Mouse (Mus musculus): ENCODE measurements around the gene Idi2.

Idi2 gene

GRCm38 (mm10) chr13:8952563-8952962 is at the start of gene Idi2:
Gene Idi2 (plus strand): TSS chr13:8952863.

GRCm38 (mm10) chr13:8905986-8906385 is 46.7 kb upstream of the Idi2 start:
- WGBS = 95% methylated on average over 2 of the region's 2 CpGs

- 90% methylated on average over 8 of the region's 8 CpGs for WGBS
Observed at GRCm38 (mm10) chr13:8913890-8914289, 38.8 kb upstream of the Idi2 start.

GRCm38 (mm10) chr13:8933499-8933898 is 19.2 kb upstream of the Idi2 start:
- 77% methylated on average over 2 of the region's 2 CpGs for WGBS

GRCm38 (mm10) chr13:8937611-8938140 is 15.0 kb upstream of the Idi2 start:
- 88% methylated on average over 6 of the region's 6 CpGs for WGBS

- WGBS = 82% methylated on average over 4 of the region's 4 CpGs
Observed at GRCm38 (mm10) chr13:8941110-8941509, 11.6 kb upstream of the Idi2 start.

- 67% methylated on average over 1 of the region's 5 CpGs for WGBS
Observed at GRCm38 (mm10) chr13:8941701-8942100, 11.0 kb upstream of the Idi2 start.

- WGBS = no CpG with 5 or more reads among the region's 5 CpGs
Observed at GRCm38 (mm10) chr13:8943828-8944227, 8.8 kb upstream of the Idi2 start.

GRCm38 (mm10) chr13:8948131-8948530 is 4.5 kb upstream of the Idi2 start, which contains the start of gene Gm9745:
Gene Gm9745 (minus strand): TSS chr13:8948231.

GRCm38 (mm10) chr13:8955127-8955526 is 2.5 kb downstream of the Idi2 start:
- whole genome bisulfite sequencing = 97% methylated on average over 2 of the region's 2 CpGs

GRCm38 (mm10) chr13:8956873-8957272 is 4.2 kb downstream of the Idi2 start:
- no CpG with 5 or more reads among the region's 5 CpGs for WGBS

- WGBS = 82% methylated on average over 1 of the region's 5 CpGs
Observed at GRCm38 (mm10) chr13:8959058-8959457, 6.4 kb downstream of the Idi2 start.

- 73% methylated on average over 5 of the region's 6 CpGs for WGBS
Observed at GRCm38 (mm10) chr13:8959554-8959953, 6.9 kb downstream of the Idi2 start.

GRCm38 (mm10) chr13:8961128-8961888 is 8.6 kb downstream of the Idi2 start:
- 76% methylated on average over 3 of the region's 3 CpGs for WGBS

GRCm38 (mm10) chr13:8962266-8962665 is 9.6 kb downstream of the Idi2 start:
- 59% methylated on average over 5 of the region's 5 CpGs for WGBS

- 92% methylated on average over 5 of the region's 5 CpGs for WGBS
Observed at GRCm38 (mm10) chr13:8965224-8965623, 12.6 kb downstream of the Idi2 start.

GRCm38 (mm10) chr13:8967742-8968141 is 15.1 kb downstream of the Idi2 start:
- WGBS = 89% methylated on average over 8 of the region's 8 CpGs

- 93% methylated on average over 3 of the region's 3 CpGs for WGBS
Observed at GRCm38 (mm10) chr13:8972972-8973371, 20.3 kb downstream of the Idi2 start.

GRCm38 (mm10) chr13:8992231-8992630 is 39.6 kb downstream of the Idi2 start:
- WGBS = 83% methylated on average over 6 of the region's 6 CpGs

GRCm38 (mm10) chr13:8995159-8995989 is 42.7 kb downstream of the Idi2 start:
- 2% methylated on average over 33 of the region's 33 CpGs for WGBS

- under 1% methylated on average over 51 of the region's 51 CpGs for WGBS
Observed at GRCm38 (mm10) chr13:8995990-8996786, 43.5 kb downstream of the Idi2 start, which contains the start of gene Gtpbp4. Gene Gtpbp4 (minus strand): TSS chr13:8996083.

- WGBS = 69% methylated on average over 5 of the region's 5 CpGs
Observed at GRCm38 (mm10) chr13:8997221-8997620, 44.6 kb downstream of the Idi2 start.

Measured in cerebral cortex, adult 2 months (tissue).